Mouse (Mus musculus): ENCODE results near the gene Epha6. TPM values are rescaled to one million over a fixed set of nuclear protein-coding genes. Genes with fewer than 3 reads are reported as not detected.
"Not testable (repeated sequence)": the region's sequence is repeated elsewhere in the genome, so short reads cannot be mapped to it uniquely, and the experiment has no call there.

Gene Epha6
- total RNA-seq, 2 experiments from 2014 or later: 209 to 210 TPM

DNA sequence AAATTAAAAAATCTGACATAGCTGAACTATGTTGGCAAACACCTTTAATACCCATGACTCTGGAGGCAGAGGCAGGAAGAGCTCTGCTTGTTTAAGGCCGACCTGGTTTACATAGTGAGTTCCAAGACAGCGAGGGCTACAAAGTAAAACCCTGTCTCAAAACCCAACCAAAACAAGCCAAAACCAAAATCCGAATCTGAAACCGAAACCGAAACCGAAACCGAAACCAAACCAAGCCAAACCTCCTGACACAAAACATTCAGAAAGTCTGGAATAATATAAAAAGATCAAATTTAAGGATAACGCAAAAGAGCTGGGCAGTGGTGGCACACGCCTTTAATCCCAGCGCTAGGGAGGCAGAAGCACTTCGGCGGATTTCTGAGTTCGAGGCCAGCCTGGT is 725.3 kb downstream of the Epha6 start:
- no peak for DNase-seq

DNA sequence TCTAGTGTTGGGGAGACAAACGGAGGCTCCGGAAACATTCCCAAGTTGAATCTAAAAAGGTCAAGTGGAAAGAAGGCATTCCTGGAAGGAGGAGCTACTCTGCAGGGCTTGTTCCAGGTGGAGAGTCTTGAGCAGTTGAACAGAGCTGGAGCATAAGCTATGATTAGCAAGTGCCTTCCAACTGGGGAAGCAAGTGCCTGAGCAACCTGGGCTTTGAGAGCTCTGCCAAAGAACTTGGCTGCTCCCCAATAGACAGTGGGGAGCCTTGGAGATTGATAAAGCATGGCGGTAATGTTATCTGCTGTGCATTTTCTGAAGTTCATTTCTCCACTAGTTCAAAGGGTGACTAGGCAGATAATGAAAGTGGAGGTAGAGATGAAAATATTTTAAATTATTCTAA is 733.5 kb downstream of the Epha6 start:
- no peak for DNase-seq

DNA sequence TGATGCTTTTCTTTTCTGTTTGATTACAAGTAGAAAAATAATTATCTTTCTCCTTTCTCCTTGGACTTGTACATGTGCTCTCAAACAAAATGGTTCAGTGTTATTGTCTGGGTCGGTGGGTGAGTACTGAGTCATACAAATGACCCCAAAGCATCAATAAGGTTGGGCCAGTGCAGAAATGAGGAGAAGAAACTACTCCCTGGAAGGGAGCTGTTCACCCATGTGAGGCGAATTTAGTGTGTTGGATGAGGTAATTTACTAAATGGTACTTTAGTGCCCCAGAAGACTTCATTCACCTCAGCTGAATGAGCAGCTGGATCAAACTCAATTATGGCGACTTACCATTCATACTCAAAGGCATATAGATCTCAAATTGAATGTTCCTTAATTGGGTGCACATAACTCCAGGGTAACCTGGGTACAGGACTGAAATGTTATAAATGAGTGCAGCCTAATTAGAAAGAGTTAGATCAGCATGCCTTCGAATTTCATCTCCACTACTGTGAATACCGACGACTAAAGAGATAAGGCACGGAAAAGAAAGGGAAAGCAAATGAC is 751.1 kb downstream of the Epha6 start:
- no peak for DNase-seq

DNA sequence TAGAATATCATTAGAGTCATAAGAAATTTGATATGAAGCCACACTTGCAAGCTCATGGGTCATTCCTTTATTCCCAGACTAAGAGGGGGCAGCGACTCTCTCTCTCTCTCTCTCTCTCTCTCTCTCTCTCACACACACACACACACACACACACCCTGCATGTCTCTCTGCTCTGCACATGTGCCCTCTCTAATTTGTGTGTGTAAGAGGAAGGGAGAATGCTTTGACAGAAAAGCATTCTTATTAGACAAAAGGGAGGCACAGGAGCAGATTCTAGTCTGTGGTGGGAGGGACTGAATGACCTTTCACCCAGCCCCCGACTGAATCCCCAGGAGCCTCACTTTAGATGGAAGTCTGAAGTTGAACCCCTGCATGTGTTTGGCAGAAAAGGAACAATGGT is 752.6 kb downstream of the Epha6 start:
- no peak for DNase-seq

DNA sequence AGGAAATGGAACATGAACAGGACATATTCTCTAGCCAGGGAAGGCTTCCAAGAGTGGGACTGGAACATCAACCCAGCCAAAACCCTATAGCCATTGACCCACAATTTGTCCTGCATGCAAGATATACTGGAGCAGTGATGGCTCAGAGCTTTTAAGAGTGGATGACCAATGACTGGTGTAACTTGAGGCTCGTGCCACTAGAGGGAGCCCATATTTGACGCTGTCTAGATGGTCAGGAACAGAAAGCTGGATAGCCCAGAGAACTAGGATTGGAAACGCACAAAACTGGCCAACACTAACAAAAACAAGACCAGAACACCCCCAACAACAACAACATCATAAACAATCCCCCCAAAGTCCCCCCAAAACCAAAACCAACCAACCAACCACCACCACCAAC is 758.8 kb downstream of the Epha6 start:
- no peak for DNase-seq

DNA sequence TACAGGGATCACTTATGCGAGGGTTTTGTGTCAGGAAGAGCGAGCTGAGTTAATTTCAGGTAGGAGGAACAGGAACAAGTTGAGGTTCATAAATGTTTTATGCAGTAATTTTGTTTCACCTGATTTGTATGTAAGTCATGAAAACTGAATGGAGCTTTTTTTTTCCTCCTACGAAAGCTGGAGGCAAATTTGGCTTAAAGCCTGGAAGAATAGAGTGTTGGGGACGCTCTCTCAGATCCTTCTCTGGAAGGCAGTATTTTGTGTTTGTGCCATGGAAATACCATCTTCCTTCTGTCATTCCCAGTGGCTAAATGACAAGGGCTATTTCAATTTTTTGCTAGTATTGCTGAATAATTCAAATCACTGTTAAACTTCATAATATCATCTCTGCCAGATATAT is 768.6 kb downstream of the Epha6 start:
- DNase-seq: no peak

DNA sequence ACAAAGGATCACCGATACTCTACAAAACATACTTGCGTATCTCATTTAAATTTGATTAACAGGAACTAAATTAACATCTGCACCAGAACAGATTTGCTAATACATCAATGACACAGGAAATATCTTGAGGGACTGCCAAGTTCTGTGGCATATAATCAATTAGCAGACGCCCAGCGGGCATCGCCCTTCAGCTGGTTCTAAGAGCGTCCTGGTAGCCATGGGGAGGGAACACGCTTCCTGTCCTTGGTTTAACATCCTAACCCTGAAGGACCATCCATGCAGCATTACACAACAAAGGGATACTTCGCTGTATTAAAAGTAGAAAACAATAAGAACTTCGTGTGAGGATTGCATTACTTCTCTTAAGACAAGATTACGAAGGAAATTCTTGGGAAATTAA is 769.0 kb downstream of the Epha6 start:
- no peak for DNase-seq

DNA sequence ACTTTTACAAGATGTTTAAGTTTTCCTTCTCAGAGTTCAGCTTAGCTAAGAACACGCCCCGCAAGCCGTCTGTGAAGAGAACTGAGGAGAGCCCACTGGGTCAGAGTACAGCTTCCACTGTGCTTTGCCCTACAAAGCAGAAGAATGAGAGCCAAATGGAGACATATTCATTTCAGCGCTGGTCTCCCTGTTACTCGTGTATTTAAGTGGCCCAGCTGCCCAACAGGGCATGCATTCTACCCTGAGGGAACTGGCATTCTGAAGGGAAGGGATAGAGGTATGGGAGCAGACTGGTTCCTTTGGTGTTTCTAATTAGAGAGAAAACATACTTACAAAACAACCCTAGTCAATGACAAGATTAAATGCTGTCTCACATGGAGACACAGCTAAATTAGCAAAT is 772.9 kb downstream of the Epha6 start:
- DNase-seq: no peak

DNA sequence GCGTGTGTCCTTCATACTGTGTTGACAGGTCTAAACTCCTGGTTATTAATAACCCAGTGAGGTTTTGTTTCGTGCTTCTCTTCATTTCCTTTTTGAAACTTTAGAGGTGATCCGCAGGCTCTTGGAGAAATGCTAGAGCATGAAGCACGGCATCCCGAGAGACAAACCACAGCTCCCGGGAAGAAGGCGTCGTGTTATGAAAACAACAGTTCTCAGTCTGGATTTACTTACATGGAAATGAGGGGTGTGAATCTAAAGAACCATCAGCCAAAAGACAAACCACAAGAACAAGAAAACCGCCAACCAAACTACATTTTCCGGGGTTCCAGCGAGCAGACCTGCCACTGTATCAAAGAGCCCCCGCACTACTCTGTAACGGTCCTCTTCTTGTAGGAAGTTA is 775.7 kb downstream of the Epha6 start:
- DNase-seq: no peak

DNA sequence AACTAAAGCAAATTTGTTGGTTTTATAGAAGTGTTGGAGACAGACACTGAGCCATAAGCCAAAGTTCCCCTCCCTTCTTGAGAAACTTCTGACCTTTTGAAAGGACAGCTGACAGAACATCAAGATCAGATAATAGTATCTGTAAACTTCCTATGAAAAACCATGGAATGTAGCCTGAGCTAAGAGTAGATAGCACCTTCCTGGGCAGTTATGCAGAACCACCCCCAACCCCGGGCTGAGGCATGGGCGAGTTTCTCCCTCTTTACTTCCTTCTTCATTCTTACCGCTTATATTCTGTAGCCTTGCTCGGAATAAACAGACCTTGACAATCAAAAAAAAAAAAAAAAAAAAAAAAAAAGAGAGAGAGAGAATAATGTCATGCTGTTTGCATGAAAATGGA is 805.5 kb downstream of the Epha6 start:
- DNase-seq: not testable (repeated sequence)

DNA sequence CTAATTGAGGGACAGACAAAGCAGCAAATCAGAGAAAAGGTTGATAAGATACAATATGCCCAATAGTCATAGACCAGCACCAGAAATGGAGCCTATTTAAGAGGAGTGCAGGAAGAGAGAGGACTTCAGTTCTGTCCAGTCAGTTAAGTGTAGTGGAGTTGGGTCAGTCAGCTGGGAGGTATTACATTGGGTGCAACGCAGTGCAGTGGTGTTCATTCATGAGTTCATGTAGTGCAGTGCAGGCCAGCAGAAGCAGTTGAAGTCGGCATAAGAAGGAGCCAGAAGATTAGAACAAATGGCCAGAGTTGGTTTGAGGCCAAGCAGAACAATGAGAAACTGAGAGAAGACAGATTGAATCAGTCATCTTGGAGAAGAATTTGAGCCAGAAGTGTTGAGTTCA is 833.0 kb downstream of the Epha6 start:
- no peak for DNase-seq

DNA sequence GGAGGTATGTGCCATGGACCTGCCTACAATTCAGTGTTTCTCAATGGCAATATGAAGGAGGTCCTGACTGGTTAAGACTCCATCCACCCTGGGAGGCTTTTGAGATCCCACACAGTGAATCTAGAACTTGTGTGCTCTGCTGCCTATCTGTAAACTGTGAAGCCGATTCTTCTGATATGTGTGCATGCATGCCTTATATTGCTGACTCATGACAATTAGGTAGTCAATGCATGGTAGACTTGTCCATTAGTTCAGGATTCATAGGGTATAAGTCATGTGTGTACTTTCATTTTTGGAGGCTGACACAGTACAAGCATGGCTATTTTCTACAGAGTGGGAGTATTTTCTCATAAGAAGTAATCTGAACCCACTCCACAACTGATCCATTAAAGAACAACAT is 834.9 kb downstream of the Epha6 start:
- DNase-seq: no peak

DNA sequence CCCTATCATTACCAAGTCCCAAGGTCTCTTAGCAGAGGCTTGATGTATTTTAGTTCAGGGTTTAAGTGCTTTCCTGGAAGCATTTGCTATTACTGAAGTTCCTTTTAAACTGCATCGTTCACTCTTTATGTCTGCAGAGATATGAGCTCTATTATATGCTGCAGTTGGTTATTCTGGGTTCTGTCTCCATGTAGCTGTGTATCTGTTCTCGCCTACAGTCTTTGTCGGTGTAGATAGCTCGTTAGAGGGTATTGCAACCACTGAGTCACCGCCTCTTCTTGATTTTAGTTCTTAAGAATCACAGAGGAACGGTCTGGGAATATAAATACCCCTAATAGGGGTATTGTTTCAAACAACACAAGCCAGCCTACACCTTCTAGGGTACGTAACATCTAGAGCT is 835.4 kb downstream of the Epha6 start:
- DNase-seq: no peak

DNA sequence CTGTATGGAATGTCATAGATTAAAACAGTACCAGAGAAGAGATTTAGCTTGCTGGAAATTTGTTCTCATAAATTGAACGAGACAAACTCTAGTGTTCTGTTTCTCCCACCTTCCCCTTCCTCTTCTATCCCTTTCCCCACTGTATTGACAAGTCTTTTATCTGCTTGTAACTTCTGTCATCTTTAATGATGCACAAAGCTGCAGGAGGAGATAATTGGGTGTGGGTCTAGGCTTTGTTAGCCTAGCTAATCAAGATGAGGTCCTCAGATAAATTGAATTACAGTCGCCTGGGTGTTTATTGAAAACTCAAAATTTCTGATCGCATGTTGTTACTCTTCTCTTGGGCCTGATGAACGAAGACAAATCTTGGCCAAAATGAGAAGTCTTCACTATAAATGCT is 844.5 kb downstream of the Epha6 start:
- DNase-seq: no peak

DNA sequence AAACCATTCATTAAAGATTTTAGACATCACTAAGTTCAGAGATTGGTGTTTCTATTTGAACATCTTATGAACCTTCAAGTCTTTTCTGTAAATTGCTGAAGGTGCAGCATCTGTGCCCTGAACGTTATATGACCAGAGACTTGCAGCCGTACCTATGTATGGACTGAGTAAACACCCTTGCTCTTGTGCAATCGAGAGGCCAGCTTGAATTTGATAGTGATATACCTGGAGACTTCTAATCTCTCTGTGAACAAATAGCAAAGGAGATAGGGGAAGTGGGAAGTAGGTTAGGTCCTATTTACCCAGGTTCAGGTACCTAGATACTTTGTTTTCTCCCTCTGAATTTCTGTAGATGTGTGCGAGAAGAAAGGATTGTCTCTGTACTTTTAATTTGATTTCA is 854.4 kb downstream of the Epha6 start:
- DNase-seq: no peak

DNA sequence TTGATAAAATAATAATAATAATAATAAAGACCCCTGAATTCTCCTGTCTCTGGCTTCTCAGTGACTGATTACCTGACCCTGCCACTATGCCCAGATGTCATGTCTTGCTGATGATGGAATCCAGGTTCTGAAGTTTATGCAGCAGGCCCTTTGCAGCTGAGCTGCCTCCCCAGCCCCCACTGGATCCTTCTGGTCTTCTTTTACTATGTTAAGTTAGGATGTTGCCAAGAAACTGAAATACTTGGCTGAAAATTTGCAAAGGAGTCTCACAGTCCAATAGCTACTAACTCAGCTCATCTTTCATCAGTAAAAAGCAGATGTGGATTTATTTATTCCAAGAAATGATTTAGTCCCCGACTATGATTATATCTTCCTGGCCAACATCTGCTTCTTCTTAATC is 861.7 kb downstream of the Epha6 start:
- no peak for DNase-seq

DNA sequence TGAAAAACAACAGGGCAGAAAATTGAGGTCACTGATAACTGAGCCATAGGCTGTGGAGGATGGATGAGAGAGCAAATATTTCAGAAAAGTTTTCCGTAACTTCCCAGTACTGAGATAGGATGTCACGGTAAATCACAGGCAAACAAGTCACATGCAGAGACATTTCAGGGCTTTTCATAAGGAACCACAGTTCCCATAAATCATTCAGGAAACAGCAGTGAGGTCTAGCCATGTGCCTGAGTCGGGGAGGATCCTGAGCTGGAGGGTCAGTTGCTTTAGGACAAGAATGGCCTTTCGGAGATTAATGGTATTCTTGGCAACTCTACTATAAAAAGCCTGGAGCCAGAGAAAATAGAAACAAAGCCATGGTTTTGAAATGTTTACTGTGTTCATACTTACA is 889.8 kb downstream of the Epha6 start:
- no peak for DNase-seq

DNA sequence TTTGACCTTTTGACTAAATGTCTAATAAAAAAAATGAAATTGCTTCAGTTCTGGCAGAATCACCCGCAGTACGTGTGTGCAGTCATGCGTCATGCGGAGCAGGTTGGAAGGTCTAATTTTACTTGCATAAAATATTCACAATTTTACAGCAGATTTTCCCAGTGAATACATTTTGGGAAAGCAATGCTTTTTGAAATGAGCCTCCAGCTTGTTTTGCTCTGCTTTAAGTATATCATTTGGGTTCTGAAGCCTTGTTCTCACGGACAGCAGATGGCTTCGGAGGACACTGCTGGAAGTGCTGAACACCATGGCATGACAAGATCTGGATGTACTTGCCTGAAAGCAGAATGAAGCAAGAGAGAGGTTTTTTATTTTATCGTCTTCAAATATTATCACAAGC is 912.1 kb downstream of the Epha6 start:
- DNase-seq: peak; percentile 53

DNA sequence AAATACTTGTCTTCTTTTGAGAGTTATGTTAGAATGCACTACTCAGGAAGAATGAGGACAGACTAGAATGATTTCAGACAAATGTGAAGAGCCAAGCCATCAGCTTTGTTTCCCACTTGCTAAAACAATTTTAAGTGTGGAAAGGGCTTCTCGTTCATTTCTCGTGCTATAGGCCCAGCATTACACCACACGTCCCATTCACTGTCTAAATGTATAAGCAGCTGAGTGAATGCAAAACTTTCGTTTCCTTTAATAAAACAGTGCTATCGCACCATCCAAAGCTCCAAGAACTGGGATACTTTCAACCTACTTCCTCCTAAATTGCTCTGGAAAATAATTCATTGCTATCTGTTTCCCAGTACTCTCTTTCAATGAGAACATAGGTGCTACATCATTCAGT is 916.2 kb downstream of the Epha6 start:
- no peak for DNase-seq

DNA sequence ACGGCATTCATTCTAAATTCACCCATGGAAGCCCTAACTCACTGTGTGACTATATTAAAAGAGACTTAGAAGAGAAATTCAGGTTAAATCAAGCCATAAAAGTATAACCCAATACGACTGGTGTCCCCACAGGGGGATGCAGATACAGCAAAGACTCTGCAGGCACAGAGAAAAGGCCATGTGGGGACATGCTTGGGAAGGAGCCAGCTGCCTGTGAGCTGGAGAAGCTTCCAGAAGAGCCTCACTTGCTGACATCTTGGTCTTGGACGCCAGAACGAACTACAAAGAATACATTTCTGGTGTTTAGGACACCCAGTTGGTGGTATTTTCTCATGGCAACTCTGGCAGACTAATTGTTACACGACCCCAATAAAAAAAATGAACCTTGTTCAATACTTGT is 920.2 kb downstream of the Epha6 start:
- DNase-seq: no peak

DNA sequence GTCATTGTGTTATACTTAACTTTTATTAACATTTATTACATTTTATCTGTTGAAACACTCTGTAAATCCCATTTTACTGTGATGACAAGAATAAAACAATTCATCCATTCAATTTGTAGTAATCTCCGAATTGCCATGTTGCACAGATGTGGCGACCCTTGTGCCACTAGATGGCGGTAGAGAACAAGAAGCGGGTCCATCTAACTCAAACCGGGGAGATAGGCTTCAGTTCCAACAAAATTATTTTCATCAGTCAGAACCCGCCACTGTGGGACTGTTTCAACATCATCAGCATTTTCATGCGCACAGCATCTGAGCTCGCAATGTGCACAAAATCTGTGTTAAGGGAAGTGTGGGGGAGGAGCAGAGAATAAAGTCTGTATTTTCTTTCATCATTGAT is 921.9 kb downstream of the Epha6 start:
- peak; percentile 70 to 76 for DNase-seq

DNA sequence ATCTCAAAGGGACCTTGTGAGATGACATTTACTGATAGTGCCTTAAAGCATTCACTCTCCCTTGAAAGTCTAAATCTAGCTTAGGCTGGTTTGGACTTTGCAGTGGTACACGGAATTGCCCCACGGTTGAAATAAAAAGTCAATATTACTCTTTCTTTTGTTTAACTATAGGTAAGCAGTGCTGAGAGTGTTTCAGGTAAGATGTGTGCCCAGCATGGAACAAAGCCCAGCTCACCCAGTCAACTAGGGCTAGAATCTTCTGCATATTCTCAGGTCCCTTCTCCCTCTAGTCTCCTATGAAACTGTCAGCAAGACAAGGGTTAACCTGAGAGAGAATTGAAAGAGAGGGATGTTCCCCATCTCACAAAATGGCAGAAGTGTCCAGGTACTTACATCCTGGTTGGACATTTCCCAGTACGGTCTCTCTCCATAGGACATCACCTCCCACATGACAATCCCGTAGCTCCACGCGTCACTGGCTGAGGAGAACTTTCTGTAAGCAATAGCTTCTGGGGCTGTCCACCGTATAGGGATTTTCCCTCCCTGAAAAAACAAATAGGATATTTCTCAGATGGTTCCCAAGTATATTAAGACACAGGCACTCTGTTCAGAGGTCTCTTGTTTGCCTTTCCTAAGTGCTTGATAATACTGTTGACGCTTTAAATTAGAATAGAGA is 923.0 kb downstream of the Epha6 start:
- no peak for DNase-seq

DNA sequence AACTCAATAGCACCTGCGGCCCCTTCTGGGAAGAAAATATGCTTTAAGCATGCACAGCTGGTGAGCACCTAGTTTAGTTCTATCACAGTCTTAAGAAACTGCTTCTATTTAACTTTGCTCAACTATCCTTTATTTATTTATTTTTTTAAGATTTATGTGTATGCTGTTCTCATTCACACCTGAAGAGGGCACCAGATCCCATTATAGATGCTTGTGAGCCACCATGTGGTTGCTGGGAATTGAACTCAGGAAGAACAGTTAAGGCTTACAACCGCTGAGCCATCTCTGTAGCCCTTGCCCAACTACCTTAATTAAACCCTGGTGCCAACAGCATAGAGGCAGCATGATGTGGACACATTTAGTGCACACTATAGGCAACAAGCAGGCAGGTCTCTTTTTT is 938.4 kb downstream of the Epha6 start:
- no peak for DNase-seq

DNA sequence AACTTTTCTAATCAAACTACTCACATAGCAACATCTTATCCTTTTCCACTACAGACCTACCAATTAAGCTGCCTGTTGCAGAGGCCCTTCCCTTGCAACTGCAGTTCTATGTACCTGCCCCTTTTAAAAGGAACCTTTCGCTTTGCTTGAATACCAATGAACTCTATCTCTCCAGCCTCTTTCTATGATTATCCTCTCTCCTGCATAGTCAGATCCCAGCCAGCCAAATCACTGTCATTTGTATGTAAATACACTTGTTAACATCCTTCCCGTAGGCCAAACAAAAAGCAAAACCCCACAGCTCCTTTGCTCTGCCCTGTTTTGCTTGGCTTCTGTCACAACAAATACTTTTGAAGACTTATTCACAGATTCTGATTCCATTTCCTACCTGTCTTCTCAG is 961.6 kb downstream of the Epha6 start:
- DNase-seq: no peak

DNA sequence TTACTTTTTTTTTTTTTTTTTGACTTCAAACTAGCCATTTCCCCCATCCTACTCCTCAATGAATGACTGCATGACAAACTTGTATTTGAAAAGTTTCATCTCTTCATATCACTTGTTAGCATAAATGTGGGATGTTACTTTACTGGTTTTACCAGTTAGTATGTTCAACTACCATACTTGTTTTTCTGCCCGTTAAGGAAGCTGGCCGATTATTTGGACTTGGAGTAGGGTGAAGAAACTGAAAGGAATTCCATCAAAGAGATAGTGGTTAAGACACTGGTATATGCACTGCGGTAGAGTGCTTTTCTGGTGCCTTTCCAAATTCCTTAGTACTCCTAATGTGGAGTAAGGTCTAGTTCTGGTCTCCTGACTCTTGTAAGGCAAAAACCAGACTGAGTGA is 965.3 kb downstream of the Epha6 start:
- DNase-seq: no peak
